Mouse (Mus musculus) liver, adult 2 months (tissue): ENCODE results near the gene Ctrc.

ENCODE experiments used
- CTCF ChIP-seq: fragments of 200-500 bp; IDR thresholded peaks from 2 replicates; pipeline ENCODE4 v1.5.1; 2011; ENCODE audit warnings: low read depth, low read length, control low read depth
- POLR2A ChIP-seq: fragments of 200-500 bp; IDR thresholded peaks from 2 replicates; pipeline ENCODE4 v1.6.1; 2011; ENCODE audit warnings: low read length, control low read depth; ENCODE audit not compliant: insufficient read depth; ENCODE audit errors: extremely low read depth

GRCm38 (mm10) chr4:141828177-141828576 lies 18.0 kb downstream of the Ctrc start:
- TF ChIP-seq CTCF (no peak), POLR2A (no peak)
